Mouse (Mus musculus) limb, embryonic 14.5 days (tissue): Measurements from ENCODE around the gene Ifit3b. TPM values are rescaled to one million over a fixed set of nuclear protein-coding genes. Genes with fewer than 3 reads are reported as not detected.
"Not testable (repeated sequence)": the region's sequence is repeated elsewhere in the genome, so short reads cannot be mapped to it uniquely, and the experiment has no call there.

ENCODE experiments used
- ATAC-seq: fragments of 200-750 bp; cut with Nextera tagmentation; 2 replicates; pipeline ENCODE4 v1.8.0; 2017; ENCODE audit warnings: low read depth, moderate number of reproducible peaks, moderate TSS enrichment; ENCODE audit not compliant: low FRiP score
- DNase-seq: peaks from one replicate; pipeline ENCODE4 v3.0.0-alpha.2; 2015; ENCODE audit warnings: low spot score
- H3K27ac ChIP-seq: fragments of 300-500 bp; sonication (generic); replicated peaks from 2 replicates; pipeline ENCODE4 v1.5.1; 2014; ENCODE audit warnings: low read depth, mild to moderate bottlenecking, low read length, moderate library complexity, mixed read lengths
- H3K27me3 ChIP-seq: fragments of 300-500 bp; sonication (generic); 2 replicates; pipeline ENCODE4 v1.6.1; 2014; ENCODE audit warnings: low read length, mixed read lengths; ENCODE audit not compliant: control insufficient read depth, insufficient read depth
- H3K36me3 ChIP-seq: fragments of 300-500 bp; sonication (generic); 2 replicates; pipeline ENCODE4 v1.6.1; 2014; ENCODE audit warnings: mild to moderate bottlenecking, low read length, moderate library complexity, mixed read lengths; ENCODE audit not compliant: control insufficient read depth, insufficient read depth
- H3K4me1 ChIP-seq: fragments of 300-500 bp; sonication (generic); 2 replicates; pipeline ENCODE4 v1.6.1; 2014; ENCODE audit warnings: antibody characterized with exemption, low read length, mixed read lengths; ENCODE audit not compliant: control insufficient read depth, insufficient read depth
- H3K4me2 ChIP-seq: fragments of 300-500 bp; sonication (generic); replicated peaks from 2 replicates; pipeline ENCODE4 v1.6.1; 2014; ENCODE audit warnings: low read depth, mild to moderate bottlenecking, low read length, moderate library complexity; ENCODE audit not compliant: severe bottlenecking
- H3K4me3 ChIP-seq: fragments of 300-500 bp; sonication (generic); replicated peaks from 2 replicates; pipeline ENCODE4 v1.5.1; 2014; ENCODE audit warnings: low read length
- H3K9ac ChIP-seq: fragments of 300-500 bp; sonication (generic); 2 replicates; pipeline ENCODE4 v1.6.1; 2014; ENCODE audit warnings: mild to moderate bottlenecking, low read depth, low read length, moderate library complexity; ENCODE audit not compliant: severe bottlenecking
- H3K9me3 ChIP-seq: fragments of 300-500 bp; sonication (generic); 2 replicates; pipeline ENCODE4 v1.6.1; 2016; ENCODE audit warnings: low read length; ENCODE audit not compliant: control insufficient read depth
- POLR2A ChIP-seq: fragments of 200-500 bp; IDR thresholded peaks from 2 replicates; pipeline ENCODE4 v1.8.0; 2012; ENCODE audit warnings: inconsistent platforms, mild to moderate bottlenecking, moderate library complexity, borderline replicate concordance; ENCODE audit not compliant: insufficient read depth, insufficient read length; ENCODE audit errors: extremely low read depth
- WGBS: fragments of 180-500 bp; shearing (Covaris S2); extraction: QIAGEN DNeasy Blood & Tissue Kit; methylation state at CpG from one replicate; pipeline ENCODE4 v1.1.7; 2014; 5-methylcytosine and 5-hydroxymethylcytosine counted together
- polyA plus RNA-seq, 2 experiments: library from polyadenylated mRNA; depleted of rRNA in 1 of 2; stranded (reverse) in 1 of 2; unstranded in 1 of 2; fragments of >200 nt; fragmentation: Nextera tagmentation in 1 of 2; extraction: Ambion mirVana in 1 of 2; gene quantifications; 2 replicates each; pipeline versions ENCODE4 v1.2.1 to v1.2.3; 2012 to 2014

Gene Ifit3b
- polyA plus RNA-seq, 2 experiments: 0.20 TPM; not detected in 1

- H3K9me3 ChIP-seq: no peaks in the 10 kb centered on the region
- no peak overlapping the region for H3K4me2 ChIP-seq
- no peaks in the 10 kb centered on the region for H3K36me3 ChIP-seq
- TF ChIP-seq POLR2A: no peak
- peaks cover 3% of the 10 kb centered on the region; the same call in 1 of the 2 replicates for H3K4me1 ChIP-seq
- DNase-seq (no peak), ATAC-seq (no peak)
- WGBS: 88% methylated on average over 3 of the region's 3 CpGs
- H3K4me3 ChIP-seq: no peak overlapping the region
- no peak overlapping the region for H3K27ac ChIP-seq
- no peaks in the 10 kb centered on the region for H3K27me3 ChIP-seq
- H3K9ac ChIP-seq: no peak overlapping the region
These were observed 2.3 kb upstream of the Ifit3b start for GRCm38 (mm10) chr19:34605472-34605871.

GRCm38 (mm10) chr19:34610118-34610517 is 2.3 kb downstream of the Ifit3b start:
- not testable (repeated sequence) for ATAC-seq, H3K4me1 ChIP-seq, H3K27me3 ChIP-seq, H3K36me3 ChIP-seq, H3K27ac ChIP-seq, H3K4me2 ChIP-seq, H3K4me3 ChIP-seq, H3K9me3 ChIP-seq, H3K9ac ChIP-seq, DNase-seq
- 76% methylated on average over 3 of the region's 3 CpGs for WGBS

GRCm38 (mm10) chr19:34612243-34613001 is 4.7 kb downstream of the Ifit3b start:
- not testable (repeated sequence) for H3K27ac ChIP-seq, H3K4me3 ChIP-seq, H3K9me3 ChIP-seq, DNase-seq, H3K27me3 ChIP-seq, H3K36me3 ChIP-seq, H3K4me2 ChIP-seq, H3K9ac ChIP-seq, ATAC-seq, H3K4me1 ChIP-seq
- 73% methylated on average over 4 of the region's 11 CpGs for WGBS

- no peak for TF ChIP-seq POLR2A
- Histone ChIP-seq H3K4me1 (no peaks in the 10 kb centered on the region), H3K4me3 (no peak overlapping the region), H3K9me3 (no peaks in the 10 kb centered on the region), H3K4me2 (no peak overlapping the region), H3K36me3 (no peaks in the 10 kb centered on the region), H3K27me3 (no peaks in the 10 kb centered on the region), H3K9ac (no peak overlapping the region), H3K27ac (no peak overlapping the region)
- 93% methylated on average over 5 of the region's 5 CpGs for WGBS
- ATAC-seq (no peak), DNase-seq (no peak)
These were observed 13.1 kb downstream of the Ifit3b start for GRCm38 (mm10) chr19:34620871-34621270.

- no peak overlapping the region for H3K9ac ChIP-seq
- H3K9me3 ChIP-seq: no peaks in the 10 kb centered on the region
- no peak for TF ChIP-seq POLR2A
- H3K4me1 ChIP-seq: no peaks in the 10 kb centered on the region
- no peak for ATAC-seq
- H3K36me3 ChIP-seq: no peaks in the 10 kb centered on the region
- WGBS: 94% methylated on average over 6 of the region's 6 CpGs
- H3K4me3 ChIP-seq: no peak overlapping the region
- no peak overlapping the region for H3K27ac ChIP-seq
- no peak overlapping the region for H3K4me2 ChIP-seq
- no peak for DNase-seq
- no peaks in the 10 kb centered on the region for H3K27me3 ChIP-seq
These were observed 16.0 kb downstream of the Ifit3b start for GRCm38 (mm10) chr19:34623781-34624180.

- Histone ChIP-seq H3K9ac (no peak overlapping the region), H3K27ac (no peak overlapping the region), H3K9me3 (no peaks in the 10 kb centered on the region), H3K27me3 (no peaks in the 10 kb centered on the region), H3K4me3 (no peak overlapping the region), H3K4me2 (no peak overlapping the region), H3K4me1 (no peaks in the 10 kb centered on the region), H3K36me3 (no peaks in the 10 kb centered on the region)
- TF ChIP-seq POLR2A: no peak
- 79% methylated on average over 4 of the region's 4 CpGs for WGBS
- DNase-seq (no peak), ATAC-seq (no peak)
These were observed 16.9 kb downstream of the Ifit3b start for GRCm38 (mm10) chr19:34624663-34625062.
